Mouse (Mus musculus) hindbrain, embryonic 14.5 days (tissue): ENCODE data around the gene Adgrv1. TPM values are rescaled to one million over a fixed set of nuclear protein-coding genes. Genes with fewer than 3 reads are reported as not detected.

Experiments
- ATAC-seq: fragments of 200-750 bp; cut with Nextera tagmentation; 2 replicates; pipeline ENCODE4 v1.8.0; 2017; ENCODE audit warnings: moderate number of reproducible peaks, mild to moderate bottlenecking, moderate TSS enrichment, moderate library complexity; ENCODE audit not compliant: low FRiP score
- DNase-seq: peaks from one replicate; pipeline ENCODE4 v3.0.0-alpha.2; 2015; ENCODE audit warnings: low spot score
- H3K27ac ChIP-seq: fragments of 300-500 bp; sonication (generic); 2 replicates; pipeline ENCODE4 v1.5.1; 2014; ENCODE audit warnings: mild to moderate bottlenecking, moderate library complexity
- H3K27me3 ChIP-seq: fragments of 300-500 bp; sonication (generic); 2 replicates; pipeline ENCODE4 v1.6.1; 2014; ENCODE audit warnings: mild to moderate bottlenecking, low read length, mixed read lengths; ENCODE audit not compliant: control insufficient read depth, insufficient read depth
- H3K36me3 ChIP-seq: fragments of 300-500 bp; sonication (generic); replicated peaks from 2 replicates; pipeline ENCODE4 v1.6.1; 2014; ENCODE audit not compliant: control insufficient read depth, insufficient read depth
- H3K4me1 ChIP-seq: fragments of 300-500 bp; sonication (generic); replicated peaks from 2 replicates; pipeline ENCODE4 v1.6.1; 2014; ENCODE audit warnings: antibody characterized with exemption, low read length, mixed read lengths; ENCODE audit not compliant: control insufficient read depth, insufficient read depth
- H3K4me2 ChIP-seq: fragments of 300-500 bp; sonication (generic); replicated peaks from 2 replicates; pipeline ENCODE4 v1.6.1; 2014; ENCODE audit warnings: mild to moderate bottlenecking, moderate library complexity
- H3K4me3 ChIP-seq: fragments of 300-500 bp; sonication (generic); replicated peaks from 2 replicates; pipeline ENCODE4 v1.5.1; 2014; ENCODE audit warnings: mild to moderate bottlenecking, low read length
- H3K9ac ChIP-seq: fragments of 300-500 bp; sonication (generic); 2 replicates; pipeline ENCODE4 v1.6.1; 2014
- H3K9me3 ChIP-seq: fragments of 300-500 bp; sonication (generic); 2 replicates; pipeline ENCODE4 v1.6.1; 2016; ENCODE audit warnings: low read length; ENCODE audit not compliant: control insufficient read depth
- WGBS: fragments of 180-500 bp; shearing (Covaris S2); extraction: QIAGEN DNeasy Blood & Tissue Kit; methylation state at CpG from one replicate; pipeline ENCODE4 v1.1.7; 2014; 5-methylcytosine and 5-hydroxymethylcytosine counted together
- polyA plus RNA-seq: library from polyadenylated mRNA; unstranded; fragments of >200 nt; fragmentation: Nextera tagmentation; extraction: Ambion mirVana; gene quantifications from 2 replicates; pipeline ENCODE4 v1.2.1, GENCODE M21; 2014

The Adgrv1 gene
- polyA plus RNA-seq, 1 experiment from 2014 or later: 13.2 TPM

GRCm38 (mm10) chr13:81534916-81535315 lies 98.0 kb downstream of the Adgrv1 start:
- no peaks in the 10 kb centered on the region for H3K9me3 ChIP-seq
- ATAC-seq: no peak
- DNase-seq: no peak
- no peaks in the 10 kb centered on the region for H3K27me3 ChIP-seq
- no peaks in the 10 kb centered on the region for H3K36me3 ChIP-seq
- 96% methylated on average over 2 of the region's 2 CpGs for WGBS
- no peak overlapping the region for H3K27ac ChIP-seq
- H3K4me2 ChIP-seq: no peak overlapping the region
- no peak overlapping the region for H3K9ac ChIP-seq
- H3K4me1 ChIP-seq: no peaks in the 10 kb centered on the region
- H3K4me3 ChIP-seq: no peak overlapping the region

- H3K4me3 ChIP-seq: no peak overlapping the region
- WGBS: 67% methylated on average over 4 of the region's 4 CpGs
- no peaks in the 10 kb centered on the region for H3K36me3 ChIP-seq
- H3K9me3 ChIP-seq: no peaks in the 10 kb centered on the region
- peak; percentile 62; the same call in 1 of the 2 replicates for ATAC-seq
- H3K4me1 ChIP-seq: no peaks in the 10 kb centered on the region
- no peak overlapping the region for H3K9ac ChIP-seq
- DNase-seq: no peak
- H3K27ac ChIP-seq: no peak overlapping the region
- no peak overlapping the region for H3K4me2 ChIP-seq
- H3K27me3 ChIP-seq: no peaks in the 10 kb centered on the region
These were observed 106.3 kb downstream of the Adgrv1 start for GRCm38 (mm10) chr13:81526687-81527086.

- DNase-seq (no peak), ATAC-seq (no peak)
- 89% methylated on average over 7 of the region's 7 CpGs for WGBS
- Histone ChIP-seq H3K4me3 (no peak overlapping the region), H3K9me3 (no peaks in the 10 kb centered on the region), H3K27me3 (no peaks in the 10 kb centered on the region), H3K9ac (no peak overlapping the region), H3K4me1 (no peaks in the 10 kb centered on the region), H3K36me3 (no peaks in the 10 kb centered on the region), H3K27ac (no peak overlapping the region), H3K4me2 (no peak overlapping the region)
These were observed 122.8 kb downstream of the Adgrv1 start for GRCm38 (mm10) chr13:81510142-81510541.

GRCm38 (mm10) chr13:81497035-81497434 lies 135.9 kb downstream of the Adgrv1 start:
- ATAC-seq: no peak
- Histone ChIP-seq H3K27me3 (no peaks in the 10 kb centered on the region), H3K9me3 (no peaks in the 10 kb centered on the region), H3K4me3 (no peak overlapping the region), H3K36me3 (no peaks in the 10 kb centered on the region), H3K27ac (no peak overlapping the region), H3K4me1 (no peaks in the 10 kb centered on the region), H3K9ac (no peak overlapping the region), H3K4me2 (no peak overlapping the region)
- no peak for DNase-seq
- WGBS: 85% methylated on average over 3 of the region's 3 CpGs

GRCm38 (mm10) chr13:81491971-81492370 lies 141.0 kb downstream of the Adgrv1 start:
- Histone ChIP-seq H3K9me3 (no peaks in the 10 kb centered on the region), H3K27me3 (no peaks in the 10 kb centered on the region), H3K36me3 (no peaks in the 10 kb centered on the region), H3K9ac (no peak overlapping the region), H3K4me2 (no peak overlapping the region), H3K4me1 (no peaks in the 10 kb centered on the region), H3K27ac (no peak overlapping the region), H3K4me3 (no peak overlapping the region)
- ATAC-seq: no peak
- 93% methylated on average over 7 of the region's 7 CpGs for WGBS
- no peak for DNase-seq

- H3K4me1 ChIP-seq: no peaks in the 10 kb centered on the region
- no peak overlapping the region for H3K9ac ChIP-seq
- no peak overlapping the region for H3K27ac ChIP-seq
- H3K36me3 ChIP-seq: no peaks in the 10 kb centered on the region
- H3K4me2 ChIP-seq: no peak overlapping the region
- H3K27me3 ChIP-seq: no peaks in the 10 kb centered on the region
- no peak for ATAC-seq
- no peaks in the 10 kb centered on the region for H3K9me3 ChIP-seq
- H3K4me3 ChIP-seq: no peak overlapping the region
- no peak for DNase-seq
These were observed 146.0 kb downstream of the Adgrv1 start for GRCm38 (mm10) chr13:81486980-81487379.

GRCm38 (mm10) chr13:81473750-81474149 lies 159.2 kb downstream of the Adgrv1 start:
- ATAC-seq (no peak), DNase-seq (no peak)
- Histone ChIP-seq H3K4me1 (no peaks in the 10 kb centered on the region), H3K27ac (no peak overlapping the region), H3K4me3 (no peak overlapping the region), H3K9me3 (no peaks in the 10 kb centered on the region), H3K9ac (no peak overlapping the region), H3K36me3 (no peaks in the 10 kb centered on the region), H3K27me3 (no peaks in the 10 kb centered on the region), H3K4me2 (no peak overlapping the region)

GRCm38 (mm10) chr13:81466661-81467060 lies 166.3 kb downstream of the Adgrv1 start:
- Histone ChIP-seq H3K36me3 (no peaks in the 10 kb centered on the region), H3K9ac (no peak overlapping the region), H3K4me1 (no peaks in the 10 kb centered on the region), H3K4me3 (no peak overlapping the region), H3K9me3 (no peaks in the 10 kb centered on the region), H3K27ac (no peak overlapping the region), H3K27me3 (no peaks in the 10 kb centered on the region), H3K4me2 (no peak overlapping the region)
- DNase-seq: no peak
- WGBS: 90% methylated on average over 4 of the region's 4 CpGs
- ATAC-seq: no peak

- no peak overlapping the region for H3K27ac ChIP-seq
- no peaks in the 10 kb centered on the region for H3K4me1 ChIP-seq
- no peaks in the 10 kb centered on the region for H3K36me3 ChIP-seq
- no peak overlapping the region for H3K4me2 ChIP-seq
- no peaks in the 10 kb centered on the region for H3K9me3 ChIP-seq
- no peak overlapping the region for H3K4me3 ChIP-seq
- WGBS: 92% methylated on average over 3 of the region's 3 CpGs
- H3K27me3 ChIP-seq: no peaks in the 10 kb centered on the region
- DNase-seq: no peak
- H3K9ac ChIP-seq: no peak overlapping the region
- ATAC-seq: no peak
These were observed 167.2 kb downstream of the Adgrv1 start for GRCm38 (mm10) chr13:81465794-81466193.

- no peaks in the 10 kb centered on the region for H3K9me3 ChIP-seq
- DNase-seq (no peak), ATAC-seq (no peak)
- 55% methylated on average over 4 of the region's 4 CpGs for WGBS
- H3K4me3 ChIP-seq: no peak overlapping the region
- no peaks in the 10 kb centered on the region for H3K4me1 ChIP-seq
- no peak overlapping the region for H3K4me2 ChIP-seq
- H3K27ac ChIP-seq: no peak overlapping the region
- no peak overlapping the region for H3K9ac ChIP-seq
- H3K27me3 ChIP-seq: no peaks in the 10 kb centered on the region
- no peaks in the 10 kb centered on the region for H3K36me3 ChIP-seq
These were observed 183.3 kb downstream of the Adgrv1 start for GRCm38 (mm10) chr13:81449630-81450029.
